Mouse (Mus musculus): ENCODE measurements around the gene Plk5. TPM values are rescaled to one million over a fixed set of nuclear protein-coding genes. Genes with fewer than 3 reads are reported as not detected.

Plk5 gene
- polyA plus RNA-seq, 1 experiment from 2014 or later: 0.03 TPM

GRCm38 (mm10) chr10:80403044-80403692 lies 46.9 kb downstream of the Plk5 start:
- no peak for ATAC-seq (ENCODE audit: insufficient read depth)
- Histone ChIP-seq H3K36me3 (replicated peaks) (peaks cover 37% of the 10 kb centered on the region), H3K4me3 (replicated peaks) (no peak overlapping the region), H3K27me3 (no peaks in the 10 kb centered on the region), H3K27ac (replicated peaks) (no peak overlapping the region), H3K4me1 (replicated peaks) (peaks cover 65% of the 10 kb centered on the region), H3K4me2 (no peak overlapping the region), H3K9ac (no peak overlapping the region), H3K9me3 (replicated peaks) (0 out of 2 replicates have a peak, but pooled peaks cover 2% of the 10 kb centered on the region)
- 85% methylated on average over 4 of the region's 4 CpGs for WGBS (ENCODE audit: insufficient replicate concordance)

- peak overlapping the region; percentile 92 for H3K27ac ChIP-seq (replicated peaks)
- H3K36me3 ChIP-seq (replicated peaks): peaks cover 58% of the 10 kb centered on the region
These were observed 49.4 kb downstream of the Plk5 start for GRCm38 (mm10) chr10:80405481-80406173.

GRCm38 (mm10) chr10:80406684-80407501 lies 50.6 kb downstream of the Plk5 start, which contains the start of gene Uqcr11:
Gene Uqcr11 (minus strand): TSS chr10:80406830.
- H3K4me1 ChIP-seq (replicated peaks): peaks cover 52% of the 10 kb centered on the region
- no peaks in the 10 kb centered on the region for H3K27me3 ChIP-seq
- peak within 1 kb of the TSS; percentile 92 for H3K27ac ChIP-seq (replicated peaks)
- peaks cover 63% of the 10 kb centered on the region for H3K36me3 ChIP-seq (replicated peaks)
- under 1% methylated on average over 27 of the region's 27 CpGs for WGBS (ENCODE audit: insufficient replicate concordance)
- H3K4me2 ChIP-seq: peak within 1 kb of the TSS; percentile 92
- peak within 1 kb of the TSS; percentile 85 for H3K9ac ChIP-seq
- H3K9me3 ChIP-seq (replicated peaks): 0 out of 2 replicates have a peak, but pooled peaks cover 2% of the 10 kb centered on the region
- H3K4me3 ChIP-seq (replicated peaks): peak within 1 kb of the TSS; percentile 92
- peak; percentile 78 for ATAC-seq (ENCODE audit: insufficient read depth)

More at GRCm38 (mm10) chr10:80405481-80406173, 49.4 kb downstream of the Plk5 start:
- H3K27me3 ChIP-seq: no peaks in the 10 kb centered on the region
- ATAC-seq (ENCODE audit: insufficient read depth): no peak
- peak overlapping the region; percentile 85 for H3K9ac ChIP-seq
- H3K4me1 ChIP-seq (replicated peaks): peaks cover 63% of the 10 kb centered on the region
- 41% methylated on average over 10 of the region's 10 CpGs for WGBS (ENCODE audit: insufficient replicate concordance)
- H3K9me3 ChIP-seq (replicated peaks): 0 out of 2 replicates have a peak, but pooled peaks cover 2% of the 10 kb centered on the region
- peak overlapping the region; percentile 92 for H3K4me2 ChIP-seq
- peak overlapping the region; percentile 92 for H3K4me3 ChIP-seq (replicated peaks)

- 37% methylated on average over 4 of the region's 4 CpGs for WGBS (ENCODE audit: insufficient replicate concordance)
- Histone ChIP-seq H3K27me3 (no peaks in the 10 kb centered on the region), H3K4me1 (replicated peaks) (peaks cover 52% of the 10 kb centered on the region), H3K9ac (peak overlapping the region; percentile 85; the same call in 1 of the 2 replicates), H3K9me3 (replicated peaks) (0 out of 2 replicates have a peak, but pooled peaks cover 2% of the 10 kb centered on the region), H3K27ac (replicated peaks) (peak overlapping the region; percentile 92), H3K36me3 (replicated peaks) (peaks cover 64% of the 10 kb centered on the region), H3K4me3 (replicated peaks) (peak overlapping the region; percentile 92; the same call in 1 of the 2 replicates), H3K4me2 (peak overlapping the region; percentile 92)
- no peak for ATAC-seq (ENCODE audit: insufficient read depth)
These were observed 51.7 kb downstream of the Plk5 start for GRCm38 (mm10) chr10:80407924-80408323.

GRCm38 (mm10) chr10:80412656-80413541 lies 56.6 kb downstream of the Plk5 start:
- no peaks in the 10 kb centered on the region for H3K9me3 ChIP-seq (replicated peaks)
- no peak for ATAC-seq (ENCODE audit: insufficient read depth)
- H3K27me3 ChIP-seq: no peaks in the 10 kb centered on the region
- H3K36me3 ChIP-seq (replicated peaks): peaks cover 94% of the 10 kb centered on the region
- peaks cover 19% of the 10 kb centered on the region for H3K4me1 ChIP-seq (replicated peaks)
- no peak overlapping the region for H3K27ac ChIP-seq (replicated peaks)
- H3K4me2 ChIP-seq: no peak overlapping the region
- WGBS (ENCODE audit: insufficient replicate concordance): 88% methylated on average over 44 of the region's 44 CpGs
- H3K4me3 ChIP-seq (replicated peaks): no peak overlapping the region
- H3K9ac ChIP-seq: no peak overlapping the region

Small RNAs within 50 kb of the gene (microRNA-seq; reads per million reads assigned to microRNA genes)
- not detected for gene Gm22721

Other genes with a start within 250 kb of the Plk5 start
- gene Stk11, start 240.7 kb upstream of the Plk5 start, polyA plus RNA-seq (2015; fragmentation: Nextera tagmentation; extraction: Ambion mirVana): 16.4 and 21.8 TPM in 2 replicates
- 291 and 300 TPM in 2 replicates for gene Atp5d, start 217.8 kb upstream of the Plk5 start, polyA plus RNA-seq (2015; fragmentation: Nextera tagmentation; extraction: Ambion mirVana)
- gene Cbarp, start 215.6 kb upstream of the Plk5 start, polyA plus RNA-seq (2015; fragmentation: Nextera tagmentation; extraction: Ambion mirVana): 0.35 and 0.51 TPM in 2 replicates
- gene Midn, start 208.2 kb upstream of the Plk5 start, polyA plus RNA-seq (2015; fragmentation: Nextera tagmentation; extraction: Ambion mirVana): 2.9 and 3.1 TPM in 2 replicates
- 13.1 and 17.0 TPM in 2 replicates for gene Cirbp, start 190.5 kb upstream of the Plk5 start, polyA plus RNA-seq (2015; fragmentation: Nextera tagmentation; extraction: Ambion mirVana)
- 8.9 and 10.1 TPM in 2 replicates for gene 1600002K03Rik, start 183.5 kb upstream of the Plk5 start, polyA plus RNA-seq (2015; fragmentation: Nextera tagmentation; extraction: Ambion mirVana)
- gene Efna2, start 177.0 kb upstream of the Plk5 start, polyA plus RNA-seq (2015; fragmentation: Nextera tagmentation; extraction: Ambion mirVana): 0.56 and 0.61 TPM in 2 replicates
- gene Mum1, start 130.0 kb upstream of the Plk5 start, polyA plus RNA-seq (2015; fragmentation: Nextera tagmentation; extraction: Ambion mirVana): 16.6 and 17.0 TPM in 2 replicates
- 228 and 236 TPM in 2 replicates for gene Ndufs7, start 107.3 kb upstream of the Plk5 start, polyA plus RNA-seq (2015; fragmentation: Nextera tagmentation; extraction: Ambion mirVana)
- gene Gamt, start 95.4 kb upstream of the Plk5 start, polyA plus RNA-seq (2015; fragmentation: Nextera tagmentation; extraction: Ambion mirVana): 112 and 138 TPM in 2 replicates
- gene Dazap1, start 95.0 kb upstream of the Plk5 start, polyA plus RNA-seq (2015; fragmentation: Nextera tagmentation; extraction: Ambion mirVana): 26.0 and 27.2 TPM in 2 replicates
- gene Rps15, start 64.0 kb upstream of the Plk5 start, polyA plus RNA-seq (2015; fragmentation: Nextera tagmentation; extraction: Ambion mirVana): 501 and 527 TPM in 2 replicates
- gene Apc2, start 60.5 kb upstream of the Plk5 start, polyA plus RNA-seq (2015; fragmentation: Nextera tagmentation; extraction: Ambion mirVana): 0.09 and 0.12 TPM in 2 replicates
- gene 2310011J03Rik, start 35.9 kb upstream of the Plk5 start, polyA plus RNA-seq (2015; fragmentation: Nextera tagmentation; extraction: Ambion mirVana): 32.4 and 35.0 TPM in 2 replicates
- 3.9 and 4.1 TPM in 2 replicates for gene Pcsk4, start 27.0 kb upstream of the Plk5 start, polyA plus RNA-seq (2015; fragmentation: Nextera tagmentation; extraction: Ambion mirVana)
- 75.6 and 92.4 TPM in 2 replicates for gene Reep6, start 26.5 kb upstream of the Plk5 start, polyA plus RNA-seq (2015; fragmentation: Nextera tagmentation; extraction: Ambion mirVana)
- 2.2 and 2.3 TPM in 2 replicates for gene Adamtsl5, start 8.0 kb upstream of the Plk5 start, polyA plus RNA-seq (2015; fragmentation: Nextera tagmentation; extraction: Ambion mirVana)
- gene Mex3d, start 31.2 kb downstream of the Plk5 start, polyA plus RNA-seq (2015; fragmentation: Nextera tagmentation; extraction: Ambion mirVana): 0.78 and 0.92 TPM in 2 replicates
- gene Mbd3, start 43.1 kb downstream of the Plk5 start, polyA plus RNA-seq (2015; fragmentation: Nextera tagmentation; extraction: Ambion mirVana): 63.2 and 74.5 TPM in 2 replicates
- 526 and 581 TPM in 2 replicates for gene Uqcr11, start 50.4 kb downstream of the Plk5 start, polyA plus RNA-seq (2015; fragmentation: Nextera tagmentation; extraction: Ambion mirVana)
- 52.8 and 59.5 TPM in 2 replicates for gene Tcf3, start 77.2 kb downstream of the Plk5 start, polyA plus RNA-seq (2015; fragmentation: Nextera tagmentation; extraction: Ambion mirVana)
- not detected in 2 replicates for gene Onecut3, start 138.4 kb downstream of the Plk5 start, polyA plus RNA-seq (2015; fragmentation: Nextera tagmentation; extraction: Ambion mirVana)
- 0.02 TPM in 1 of 2 replicates, not detected in the other for gene Atp8b3, start 182.7 kb downstream of the Plk5 start, polyA plus RNA-seq (2015; fragmentation: Nextera tagmentation; extraction: Ambion mirVana)
- 12.8 and 15.6 TPM in 2 replicates for gene Rexo1, start 205.1 kb downstream of the Plk5 start, polyA plus RNA-seq (2015; fragmentation: Nextera tagmentation; extraction: Ambion mirVana)
- 11.7 and 12.1 TPM in 2 replicates for gene Klf16, start 220.9 kb downstream of the Plk5 start, polyA plus RNA-seq (2015; fragmentation: Nextera tagmentation; extraction: Ambion mirVana)
- 50.8 and 62.8 TPM in 2 replicates for gene Abhd17a, start 233.9 kb downstream of the Plk5 start, polyA plus RNA-seq (2015; fragmentation: Nextera tagmentation; extraction: Ambion mirVana)
- gene Scamp4, start 246.4 kb downstream of the Plk5 start, polyA plus RNA-seq (2015; fragmentation: Nextera tagmentation; extraction: Ambion mirVana): 41.9 and 45.3 TPM in 2 replicates
- 4.8 and 5.8 TPM in 2 replicates for gene Adat3, start 246.4 kb downstream of the Plk5 start, polyA plus RNA-seq (2015; fragmentation: Nextera tagmentation; extraction: Ambion mirVana)
- gene Gm49322, start 249.6 kb downstream of the Plk5 start, polyA plus RNA-seq (2015; fragmentation: Nextera tagmentation; extraction: Ambion mirVana): 1.5 TPM in 2 replicates

All from liver, embryonic 15.5 days (tissue).